Mouse (Mus musculus): Measurements from ENCODE around the gene Ugt1a6b. TPM values are rescaled to one million over a fixed set of nuclear protein-coding genes. Genes with fewer than 3 reads are reported as not detected.

Ugt1a6b gene
- total RNA-seq, 2 experiments from 2014 or later = 0.38 to 0.43 TPM

Other genes with a start within 250 kb of the Ugt1a6b start
- gene Dgkd, start 250.0 kb upstream of the Ugt1a6b start, total RNA-seq (2021) = 10 to 100 TPM; 37.7 to 39.9 TPM
- gene Usp40, start 94.7 kb upstream of the Ugt1a6b start, total RNA-seq (2021) = 10 to 100 TPM; 11.4 to 12.5 TPM
- gene Ugt1a10, start 47.9 kb upstream of the Ugt1a6b start, total RNA-seq (2021) = not detected
- not detected for gene Ugt1a9, start 32.5 kb upstream of the Ugt1a6b start, total RNA-seq (2021)
- gene Ugt1a8, start 15.4 kb upstream of the Ugt1a6b start, total RNA-seq (2021) = not detected
- under 1 TPM; 0.60 to 0.94 TPM for gene Ugt1a7c, start 8.2 kb upstream of the Ugt1a6b start, total RNA-seq (2021)
- 1 to 10 TPM; 2.1 to 2.4 TPM for gene Ugt1a6a, start 31.6 kb downstream of the Ugt1a6b start, total RNA-seq (2021)
- gene Ugt1a5, start 62.8 kb downstream of the Ugt1a6b start, total RNA-seq (2021) = under 1 TPM; 0.14 to 0.33 TPM
- not detected for gene Ugt1a2, start 97.3 kb downstream of the Ugt1a6b start, total RNA-seq (2021)
- gene Dnajb3, start 102.5 kb downstream of the Ugt1a6b start, total RNA-seq (2021) = under 1 TPM; 0.22 to 0.39 TPM
- gene Ugt1a1, start 108.7 kb downstream of the Ugt1a6b start, total RNA-seq (2021) = under 1 TPM in 1 of 2 experiments, not detected in 1; 0.12 TPM
- not detected for gene Mroh2a, start 123.7 kb downstream of the Ugt1a6b start, total RNA-seq (2021)
- gene Hjurp, start 174.4 kb downstream of the Ugt1a6b start, total RNA-seq (2021) = 10 to 100 TPM; 16.8 to 17.1 TPM
- not detected for gene Trpm8, start 174.4 kb downstream of the Ugt1a6b start, total RNA-seq (2021)

Data from gastrocnemius, postnatal 14 days (tissue).